8 mouse cellular contexts compared by ENCODE assay signal in the genomic region with DNA sequence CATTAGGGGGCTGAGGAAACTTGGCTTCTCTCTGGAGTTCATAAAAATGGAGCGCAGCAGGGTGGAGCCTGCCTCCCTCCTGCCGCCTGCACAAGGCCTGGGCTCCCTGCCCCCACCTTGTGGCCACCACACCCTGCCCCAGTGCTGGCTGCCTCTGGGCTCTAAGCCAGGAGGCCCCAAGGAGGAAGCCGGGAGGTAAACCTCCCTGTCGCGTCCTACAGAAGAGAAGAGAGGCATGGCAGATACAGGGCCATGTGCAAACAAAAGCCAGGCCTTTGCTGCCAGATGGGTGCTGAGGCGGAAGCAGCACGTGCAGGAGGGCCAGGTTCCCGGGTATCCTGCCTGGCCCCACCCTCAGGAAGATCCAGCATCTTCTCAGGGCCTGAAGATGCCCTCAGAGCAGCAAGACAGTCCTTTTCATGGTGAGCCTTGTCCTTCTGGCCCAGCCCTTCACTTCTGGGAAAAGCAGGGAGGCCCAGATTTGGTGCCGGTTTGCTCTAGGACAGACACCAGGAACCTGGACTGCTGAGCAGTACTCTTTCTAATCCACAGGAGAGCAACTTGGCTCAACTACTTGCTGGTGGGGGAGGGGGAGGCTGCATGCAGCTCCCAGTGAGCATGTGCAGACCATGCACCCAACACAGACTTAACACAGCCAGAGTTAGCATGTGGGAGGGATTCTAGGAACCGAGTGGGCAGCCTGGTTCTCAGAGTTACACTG. TPM values are rescaled to one million over a fixed set of nuclear protein-coding genes. Genes with fewer than 3 reads are reported as not detected.
DNase-seq lines count a peak whose midpoint lies in the region; ATAC-seq lines count a peak whose summit lies in the region.

Gene G430095P16Rik, plus strand, starts transcription at position 158 of the 721 bp plus-strand sequence.

- H3K4me3 ChIP-seq in forebrain, embryonic 16.5 days (replicated peaks; ENCODE audit: low read length), result no peak within 1 kb of the TSS
- H3K4me3 ChIP-seq in hindbrain, embryonic 13.5 days, result no peak within 1 kb of the TSS

- peak within 1 kb of the TSS; percentile 93 for H3K27ac ChIP-seq in forebrain, embryonic 16.5 days (ENCODE audit: low read length)
- peak within 1 kb of the TSS; percentile 89 for H3K27ac ChIP-seq in hindbrain, embryonic 13.5 days

- peak within 1 kb of the TSS; percentile 40 for H3K9ac ChIP-seq in forebrain, embryonic 16.5 days (replicated peaks; ENCODE audit: low read depth, low read length)
- H3K9ac ChIP-seq in hindbrain, embryonic 13.5 days, result peak within 1 kb of the TSS; percentile 63

- 9% methylated on average over 9 of the region's 10 CpGs for WGBS in forebrain, embryonic 16.5 days
- 13% methylated on average over 10 of the region's 10 CpGs for WGBS in hindbrain, embryonic 13.5 days

- intact Hi-C loops in left cerebral cortex, postnatal 36 days (cut with DNase I), result no loop called here

- peaks cover 42% of the 10 kb centered on the region for H3K4me1 ChIP-seq in forebrain, embryonic 16.5 days (replicated peaks; ENCODE audit: control insufficient read depth, insufficient read depth, low read length)
- peaks cover 57% of the 10 kb centered on the region for H3K4me1 ChIP-seq in hindbrain, embryonic 13.5 days (replicated peaks)

- H3K4me2 ChIP-seq in forebrain, embryonic 16.5 days (ENCODE audit: low read length), result 0 out of 2 replicates have a peak within 1 kb of the TSS, but pooled peaks have one; percentile 5
- peak within 1 kb of the TSS; percentile 26 for H3K4me2 ChIP-seq in hindbrain, embryonic 13.5 days

- peak; percentile 67 for ATAC-seq in forebrain, embryonic 16.5 days
- peak; percentile 83 for ATAC-seq in hindbrain, embryonic 13.5 days (ENCODE audit: low FRiP score)
- ATAC-seq in megakaryocyte-erythroid progenitor cell, adult 5-6 weeks (replicated peaks; ENCODE audit: low FRiP score, low TSS enrichment, poor library complexity, severe bottlenecking), result peak; percentile 88

- peak; percentile 74 for DNase-seq in cerebellum, adult 11-12 months
- no peak for DNase-seq in cerebellum, adult 9-10 months
- DNase-seq in brain, adult 2 months (ENCODE audit: low read depth, low spot score), result peak; percentile 79
- DNase-seq in left cerebral cortex, postnatal 36 days (ENCODE audit: low spot score in 2 of 2), result peak; percentile 68 to 75
- DNase-seq in spleen, postnatal 14 days (ENCODE audit: low spot score in 2 of 2), result peak; percentile 79 to 80

- H3K27me3 ChIP-seq in forebrain, embryonic 16.5 days (replicated peaks; ENCODE audit: control insufficient read depth, insufficient read depth, low read length), result no peaks in the 10 kb centered on the region
- H3K27me3 ChIP-seq in hindbrain, embryonic 13.5 days, result peaks cover 66% of the 10 kb centered on the region

- peaks cover 16% of the 10 kb centered on the region for H3K36me3 ChIP-seq in forebrain, embryonic 16.5 days (ENCODE audit: control insufficient read depth, insufficient read depth)
- peaks cover 32% of the 10 kb centered on the region for H3K36me3 ChIP-seq in hindbrain, embryonic 13.5 days

- H3K9me3 ChIP-seq in forebrain, embryonic 16.5 days (ENCODE audit: control insufficient read depth, low read length), result no peaks in the 10 kb centered on the region
- H3K9me3 ChIP-seq in hindbrain, embryonic 13.5 days, result no peaks in the 10 kb centered on the region

RNA-seq across cellular contexts. Expression of gene G430095P16Rik, which starts in this region (rescaled TPM):
- polyA plus RNA-seq in forebrain, embryonic 16.5 days (2015; fragmentation: Nextera tagmentation; extraction: Ambion mirVana), result 2.0 and 2.2 TPM in 2 replicates
- 1.0 and 2.3 TPM in 2 replicates for polyA plus RNA-seq in hindbrain, embryonic 13.5 days (2015; fragmentation: Nextera tagmentation; extraction: Ambion mirVana)
- not detected for total RNA-seq in left cerebral cortex, postnatal 36 days (2021)
- 25.7 and 28.1 TPM in 2 replicates for total RNA-seq in megakaryocyte-erythroid progenitor cell, adult 5-6 weeks (2014; fragmentation: Nextera tagmentation)
- total RNA-seq in megakaryocyte-erythroid progenitor cell, adult 5-6 weeks (2017), result 8.2 and 11.4 TPM in 2 replicates

Comparison
In these comparisons a context has a peak if more than half of its experiments do, and no peak if none do; other contexts are left out.
1. RNA of gene G430095P16Rik (total RNA-seq): 8.2 to 28.1 TPM in megakaryocyte-erythroid progenitor cell, adult 5-6 weeks; not detected in left cerebral cortex, postnatal 36 days; every median in the first group is over 4 times any median in the second.
2. Peak in DNase-seq in left cerebral cortex, postnatal 36 days; RNA of the gene not detected or under 1 TPM.
3. Peak in every context shown above with its lines, with median percentiles within 50 percentile points of each other: ATAC-seq.